Mouse (Mus musculus) right cerebral cortex, postnatal 25 days (tissue): ENCODE data around the gene Samd8.
A peak's percentile ranks its signal among the peaks of the same experiment; 100 is the strongest.

Experiments used
- DNase-seq: peaks from one replicate; pipeline ENCODE4 v3.0.0; 2022

Gene Samd8

DNA sequence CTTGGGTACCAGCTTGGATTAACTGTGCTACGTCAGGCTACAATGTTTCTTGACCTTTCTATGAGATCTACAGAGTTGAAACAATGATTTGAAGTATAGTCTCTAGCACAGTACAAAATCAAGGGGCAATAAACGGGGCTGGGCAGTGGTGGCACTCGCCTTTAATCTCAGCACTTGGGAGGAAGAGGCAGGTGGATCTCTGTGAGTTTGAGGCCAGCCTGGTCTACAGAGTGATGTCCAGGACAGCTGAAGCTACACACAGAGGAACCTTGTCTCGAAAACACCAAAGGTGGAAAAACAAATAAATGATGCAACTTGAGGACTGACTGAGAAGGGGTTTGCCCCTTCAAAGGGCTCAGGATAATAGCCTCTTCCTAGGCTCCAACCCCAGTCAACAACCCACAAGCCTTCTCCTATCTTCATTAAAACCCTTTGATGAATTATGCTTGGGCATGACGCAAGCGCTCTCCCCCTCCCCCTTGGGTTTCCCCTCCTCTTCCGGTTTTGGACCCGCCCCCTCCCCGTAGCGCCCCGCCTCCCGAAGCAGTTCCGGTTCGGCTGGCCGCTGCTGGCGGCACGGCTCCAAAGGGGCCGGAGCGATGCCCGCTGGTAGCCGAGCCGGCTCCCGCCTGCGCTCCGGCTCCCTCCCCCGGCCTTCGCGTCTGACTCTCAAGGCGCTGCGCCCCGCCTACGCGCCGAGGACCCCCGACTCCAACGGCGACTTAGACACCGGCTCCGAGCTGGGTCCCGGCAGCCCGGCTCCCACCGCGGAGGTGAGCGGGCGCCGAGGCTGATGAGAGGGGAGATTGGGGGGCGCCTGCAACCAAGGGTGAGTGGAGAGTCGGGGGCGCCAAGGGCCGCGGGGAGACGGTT is at the start of gene Samd8:
Samd8 (plus strand) TSS at position 524 of the 873 bp plus-strand sequence.
- peak; percentile 84 for DNase-seq

- no peak for DNase-seq
These were observed 47.6 kb upstream of the Samd8 start for GRCm38 (mm10) chr14:21702691-21703090.

DNA sequence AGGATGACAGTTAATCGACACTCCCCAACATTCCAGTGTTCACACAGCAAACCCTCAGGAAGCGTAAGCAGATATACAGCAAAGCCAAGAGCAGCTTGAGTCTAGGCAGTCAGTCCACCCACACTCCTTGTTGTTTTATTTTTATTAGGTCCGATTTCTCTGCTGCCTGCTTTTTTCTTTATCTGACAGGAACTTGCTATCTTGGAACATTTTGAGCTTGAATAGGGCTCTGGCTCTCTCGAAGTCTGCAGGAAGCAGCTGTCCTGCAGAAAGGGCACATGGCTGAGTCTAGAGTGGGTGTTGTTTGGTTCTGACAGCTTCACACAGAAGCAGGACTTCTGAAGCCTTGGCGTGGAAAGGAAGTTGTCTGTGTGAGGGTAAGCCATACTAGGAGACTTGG is 47.1 kb upstream of the Samd8 start:
- no peak for DNase-seq

DNA sequence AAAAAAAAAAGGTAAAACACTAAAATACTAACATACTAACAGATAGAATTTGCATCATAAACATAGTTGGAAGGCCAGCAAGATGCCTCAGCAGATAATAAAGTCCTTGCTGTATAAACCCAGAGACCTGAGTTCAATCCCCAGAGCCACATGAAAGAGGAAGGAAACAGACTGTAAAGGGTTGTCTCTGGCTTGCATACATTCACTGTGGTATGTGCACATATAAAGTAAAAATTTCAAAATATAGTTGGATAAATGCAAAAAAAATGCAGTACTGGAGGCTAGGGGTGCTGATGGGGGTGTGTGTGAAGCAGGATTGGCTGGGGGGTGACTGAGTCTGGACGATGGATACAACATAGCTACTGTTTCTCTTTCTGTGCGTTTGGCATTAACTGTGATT is 44.9 kb upstream of the Samd8 start:
- no peak for DNase-seq

- DNase-seq, result peak; percentile 45
These were observed 43.4 kb upstream of the Samd8 start for GRCm38 (mm10) chr14:21706759-21707571.

GRCm38 (mm10) chr14:21709545-21709944 is 40.8 kb upstream of the Samd8 start:
- DNase-seq, result no peak

DNA sequence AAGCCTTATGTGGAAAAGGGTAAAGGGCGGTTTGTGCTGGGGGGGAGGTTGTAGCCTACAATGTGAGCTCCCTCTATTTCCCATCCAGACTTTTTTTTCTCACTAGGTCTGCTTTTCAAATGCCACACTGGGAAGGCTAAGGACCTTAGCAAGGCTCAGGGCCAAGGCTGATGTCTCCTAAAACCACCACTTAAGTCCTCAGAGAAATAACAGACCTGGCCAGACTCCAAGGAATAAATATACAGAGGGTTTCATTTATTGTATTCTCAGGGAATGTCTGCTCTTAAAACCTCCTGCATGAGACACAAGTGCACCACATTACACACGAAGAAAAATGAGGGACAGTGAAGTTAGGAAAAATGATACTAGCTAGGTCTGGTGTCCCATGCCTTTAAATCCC is 39.1 kb upstream of the Samd8 start:
- no peak for DNase-seq

DNA sequence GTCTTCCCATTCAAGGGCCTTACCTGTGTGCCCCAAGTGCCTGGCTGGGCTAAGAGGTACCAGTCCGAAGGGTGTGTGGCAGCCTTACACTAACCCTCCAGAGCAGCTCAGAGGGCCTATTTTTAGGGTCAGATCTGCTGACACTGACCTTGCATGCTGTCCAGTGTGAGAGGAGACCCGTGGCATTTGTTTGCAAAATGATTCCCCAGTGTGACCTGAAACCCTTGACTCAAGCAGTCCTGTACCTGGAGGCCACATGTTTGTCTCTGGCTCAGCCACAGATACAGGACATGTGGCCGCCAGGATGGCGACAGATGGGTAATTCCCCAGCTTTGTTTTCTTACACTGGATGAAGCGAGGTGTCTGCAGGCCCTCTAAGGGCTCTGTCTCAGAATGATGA is 35.8 kb upstream of the Samd8 start, which contains the start of gene Dupd1:
Dupd1 (minus strand) TSS at position 91 of the 400 bp plus-strand sequence.
- DNase-seq, result no peak

DNA sequence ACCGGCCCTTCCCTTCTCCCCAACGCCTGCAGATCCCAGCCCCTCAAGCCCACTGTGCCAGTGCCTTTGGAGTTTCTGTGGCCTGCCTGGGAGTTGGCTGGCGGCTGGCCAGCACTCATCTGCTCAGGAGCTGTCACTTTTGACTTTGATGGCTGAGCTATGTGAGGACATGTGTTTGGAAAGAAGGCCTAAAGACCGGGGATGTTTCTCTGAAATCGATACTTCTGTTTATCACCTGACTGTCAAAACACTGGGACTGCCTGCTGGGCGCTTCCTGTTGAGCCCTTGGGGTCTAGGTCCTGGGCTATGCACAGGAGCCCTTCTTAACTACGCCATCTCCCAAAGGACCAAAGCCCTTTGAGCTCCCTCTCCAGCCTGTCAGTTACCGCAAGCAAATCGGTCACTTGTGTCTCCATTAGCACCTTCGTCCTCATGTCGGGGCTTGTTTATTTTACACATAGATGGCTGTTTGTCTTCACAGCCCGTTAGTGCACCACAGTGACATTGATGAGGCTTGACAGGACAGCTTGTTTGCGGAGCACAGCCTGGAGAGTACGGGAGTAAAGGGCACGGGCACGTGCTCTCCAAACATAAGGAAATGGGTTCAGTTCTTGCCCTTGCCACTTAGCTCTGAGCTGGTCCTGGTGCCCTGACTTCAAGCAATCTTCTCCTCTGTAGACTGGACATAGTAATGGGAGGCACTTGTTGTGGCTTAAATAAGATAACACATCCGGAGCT is 30.5 kb upstream of the Samd8 start:
- no peak for DNase-seq

DNA sequence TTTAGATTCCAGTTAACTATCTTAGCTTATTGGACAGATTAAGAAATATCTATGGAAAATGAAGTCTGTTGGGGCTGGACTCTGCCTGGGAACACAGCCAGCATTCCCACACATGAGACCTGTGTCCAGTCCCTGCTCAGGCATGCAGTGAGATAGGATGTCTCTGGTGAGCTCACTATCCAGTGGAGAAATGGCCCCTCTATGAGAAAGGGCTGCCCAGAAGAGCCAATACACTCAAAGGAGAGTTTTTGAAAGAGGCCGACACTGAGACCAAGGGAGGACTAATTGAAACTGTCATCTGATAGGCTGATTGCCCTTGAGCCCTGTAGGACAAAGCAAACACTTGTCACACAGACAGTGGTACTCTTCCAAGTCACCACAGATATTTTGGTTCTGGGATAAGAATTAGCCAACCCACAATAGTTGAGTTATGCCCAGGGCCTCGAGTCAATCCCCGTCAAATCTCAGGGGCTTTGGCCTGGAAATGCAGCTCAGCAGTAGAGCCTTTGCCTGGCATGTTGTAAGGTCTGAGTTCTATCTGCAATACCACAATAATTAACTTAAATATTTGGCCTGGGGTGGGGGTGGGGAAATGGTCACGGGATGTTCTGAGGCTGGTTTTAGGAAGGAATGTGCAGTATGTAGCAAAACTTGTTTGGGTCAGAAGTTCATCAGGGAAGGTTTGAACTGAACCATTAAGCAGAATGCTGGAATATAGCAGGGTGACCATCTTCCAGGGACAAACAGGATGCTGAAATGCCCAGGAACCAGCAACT is 29.7 kb upstream of the Samd8 start:
- no peak for DNase-seq

GRCm38 (mm10) chr14:21722021-21722698 is 28.2 kb upstream of the Samd8 start:
- no peak for DNase-seq

GRCm38 (mm10) chr14:21729031-21729732 is 21.1 kb upstream of the Samd8 start:
- peak; percentile 27 for DNase-seq

DNA sequence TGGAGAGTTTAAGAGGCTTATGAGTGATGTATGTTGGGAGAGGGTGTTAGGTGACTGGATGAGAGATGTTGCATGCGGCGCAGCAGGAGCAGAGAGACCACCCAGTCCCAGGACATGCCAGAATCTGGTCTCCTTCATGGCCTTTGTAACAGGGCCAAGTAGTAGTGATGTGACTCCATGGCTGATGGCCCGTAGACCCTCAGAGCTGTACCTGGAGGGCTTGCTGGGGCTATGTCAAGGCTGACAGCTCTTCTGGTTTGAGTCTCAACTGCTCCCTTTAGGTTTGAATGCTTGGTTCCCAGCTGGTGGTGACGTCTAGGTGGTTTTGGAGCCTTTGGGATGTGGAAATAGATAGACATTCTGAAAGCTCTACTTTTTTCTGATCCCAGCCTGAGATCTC is 20.4 kb upstream of the Samd8 start:
- DNase-seq, result no peak

DNA sequence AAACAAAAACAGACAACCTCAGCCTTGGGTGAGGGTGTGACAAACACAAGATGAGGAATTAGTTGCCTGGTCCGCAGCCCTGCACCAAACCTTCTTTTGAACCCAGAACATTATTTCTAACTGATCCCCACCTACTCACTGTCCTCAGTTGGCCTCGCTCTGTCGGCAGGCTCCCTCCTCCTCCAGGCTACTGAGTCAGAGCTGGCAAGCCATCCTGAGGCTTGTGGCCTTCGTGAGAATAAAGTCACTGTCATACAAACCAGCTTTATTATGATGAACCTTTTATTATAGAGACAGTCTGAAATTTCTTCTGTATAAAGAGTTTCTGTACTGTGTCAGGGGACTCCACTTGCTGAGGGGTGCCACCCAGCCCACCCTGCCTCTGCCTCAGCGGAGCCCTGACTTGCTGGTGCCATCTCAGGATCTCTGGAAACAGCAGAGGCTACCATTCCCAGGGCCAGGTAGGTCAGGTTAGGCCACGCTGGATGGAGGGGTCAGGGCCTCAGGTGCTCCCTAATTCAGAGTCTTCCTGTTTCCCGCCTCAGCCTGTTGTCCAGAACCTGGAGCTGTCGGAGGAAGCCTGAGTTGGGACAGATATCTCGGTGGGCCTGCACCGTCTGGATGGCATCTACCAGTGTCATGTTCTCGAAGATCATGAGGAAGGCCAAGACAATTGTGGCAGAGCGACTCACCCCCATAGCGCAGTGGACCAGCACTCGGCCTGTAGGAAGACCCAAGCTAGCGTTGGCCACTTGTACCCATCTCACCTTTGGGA is 17.0 kb upstream of the Samd8 start:
- DNase-seq, result no peak

DNA sequence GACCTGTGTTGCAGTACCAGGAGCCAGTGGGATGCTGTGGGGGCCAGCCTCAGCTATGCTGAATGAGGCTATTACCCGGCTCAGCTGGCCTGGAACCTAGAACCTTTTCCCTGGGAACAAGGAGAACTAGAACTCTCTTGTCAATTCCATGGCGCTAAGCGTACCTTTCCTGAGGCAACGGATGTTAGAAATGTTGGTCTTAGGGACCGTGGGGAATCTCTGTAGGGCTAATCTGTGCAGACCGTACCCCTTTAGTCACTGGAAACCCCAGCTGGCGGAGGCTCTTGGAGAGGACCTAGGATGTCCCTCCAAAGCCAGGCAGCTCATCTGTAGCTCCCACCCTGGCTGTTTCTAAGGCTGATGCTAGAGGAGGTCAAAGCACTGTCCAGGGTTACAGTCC is 10.0 kb upstream of the Samd8 start:
- no peak for DNase-seq

DNA sequence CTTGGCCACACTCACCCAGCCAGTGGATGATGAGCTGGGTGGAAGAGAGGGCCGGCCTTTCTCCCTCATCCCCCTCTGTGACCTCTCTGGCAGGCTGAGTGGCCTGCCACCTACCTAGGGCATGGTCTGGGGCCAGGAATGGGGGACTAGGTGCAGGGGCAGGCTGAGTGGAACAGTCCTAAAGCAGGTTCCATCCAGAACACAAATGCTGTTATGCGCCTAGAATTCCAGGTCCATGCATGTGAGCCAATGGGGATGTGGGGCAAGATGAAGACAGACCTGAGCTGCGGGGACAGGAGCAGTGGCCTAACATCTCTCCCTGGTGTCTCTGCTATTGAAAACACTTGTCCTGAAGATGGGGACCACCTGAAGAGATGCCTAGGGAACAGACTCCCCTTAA is 9.0 kb upstream of the Samd8 start:
- DNase-seq, result no peak

- peak; percentile 82 for DNase-seq
These were observed 8.5 kb upstream of the Samd8 start for GRCm38 (mm10) chr14:21741786-21742185.

GRCm38 (mm10) chr14:21742441-21742840 is 7.9 kb upstream of the Samd8 start:
- DNase-seq, result no peak

DNA sequence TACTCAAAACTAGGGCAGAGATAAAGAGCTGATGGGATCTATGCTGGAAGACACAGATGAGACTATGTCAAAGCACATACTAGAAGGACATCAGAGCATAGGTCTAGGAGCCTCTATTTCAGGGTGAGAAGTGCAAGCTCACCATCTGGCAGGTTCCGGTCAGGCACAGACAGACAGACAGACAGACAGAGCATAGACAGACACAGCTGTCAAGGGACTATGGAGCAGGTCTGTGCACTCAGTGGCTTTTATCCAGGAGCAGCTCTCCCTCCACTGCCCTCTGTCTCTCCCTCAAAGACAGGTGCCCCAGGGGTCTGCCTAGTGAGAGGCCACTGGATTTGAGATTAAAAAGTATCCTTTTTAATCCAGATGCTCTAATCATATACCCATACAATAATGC is 6.2 kb upstream of the Samd8 start:
- no peak for DNase-seq

- DNase-seq, result no peak
These were observed 5.2 kb upstream of the Samd8 start for GRCm38 (mm10) chr14:21745149-21745548.
